Mouse (Mus musculus) heart, adult 2 months (tissue): ENCODE data around the gene Mpg. TPM values are rescaled to one million over a fixed set of nuclear protein-coding genes. Genes with fewer than 3 reads are reported as not detected.

Experiments
- DNase-seq, 2 experiments: peaks; one replicate each; pipeline ENCODE4 v3.0.0; 2021
- H3K27ac ChIP-seq: fragments of 200-600 bp; 2 replicates; pipeline ENCODE4 v1.8.1; 2022
- H3K27me3 ChIP-seq: fragments of 200-500 bp; 2 replicates; pipeline ENCODE4 v1.6.1; 2012; ENCODE audit warnings: mild to moderate bottlenecking, low read length, inconsistent platforms, mixed read lengths; ENCODE audit not compliant: control insufficient read depth, insufficient read depth
- H3K36me3 ChIP-seq: fragments of 200-500 bp; 2 replicates; pipeline ENCODE4 v1.6.1; 2012; ENCODE audit warnings: low read length, inconsistent platforms; ENCODE audit not compliant: control insufficient read depth, insufficient read depth
- H3K4me1 ChIP-seq: fragments of 200-500 bp; 2 replicates; pipeline ENCODE4 v1.6.1; 2011; ENCODE audit warnings: low read length; ENCODE audit not compliant: control insufficient read depth, insufficient read depth
- H3K4me3 ChIP-seq: fragments of 200-600 bp; 2 replicates; pipeline ENCODE4 v1.8.1; 2022
- H3K79me2 ChIP-seq: fragments of 200-500 bp; replicated peaks from 2 replicates; pipeline ENCODE4 v1.6.1; 2012; ENCODE audit warnings: mild to moderate bottlenecking, inconsistent platforms, low read length, moderate library complexity, mixed read lengths; ENCODE audit not compliant: control insufficient read depth, insufficient read depth
- H3K9ac ChIP-seq: fragments of 200-500 bp; 2 replicates; pipeline ENCODE4 v1.6.1; 2012; ENCODE audit warnings: low read depth, mild to moderate bottlenecking, control low read depth, inconsistent platforms, low read length, mixed read lengths
- CTCF ChIP-seq: fragments of 200-600 bp; IDR thresholded peaks from 2 replicates; pipeline ENCODE4 v1.8.1; 2022; ENCODE audit warnings: antibody characterized with exemption, mild to moderate bottlenecking, moderate library complexity
- EP300 ChIP-seq: fragments of 200-500 bp; IDR thresholded peaks from 2 replicates; pipeline ENCODE4 v1.6.1; 2011; ENCODE audit warnings: low read depth, low read length, control low read depth; ENCODE audit not compliant: insufficient read depth
- POLR2A ChIP-seq: fragments of 200-500 bp; IDR thresholded peaks from 2 replicates; pipeline ENCODE4 v1.6.1; 2011; ENCODE audit warnings: mild to moderate bottlenecking, low read depth, low read length, control low read depth; ENCODE audit not compliant: insufficient read depth
- WGBS: fragments of 180-500 bp; shearing (Covaris S2); methylation state at CpG from one replicate; pipeline ENCODE4 v1.1.7; 2018; 5-methylcytosine and 5-hydroxymethylcytosine counted together
- intact Hi-C: fragments of 180-260 bp; cut with DNase I; formaldehyde crosslinking; loops from one replicate; pipeline ENCODE4 v1.15.1; 2025
- polyA plus RNA-seq: library from polyadenylated mRNA; depleted of rRNA; stranded (reverse); fragments of >200 nt; gene quantifications from 2 replicates; pipeline ENCODE4 v1.2.3, GENCODE M21; 2012
- total RNA-seq, 2 experiments: library from RNA; stranded (reverse); gene quantifications; 2 replicates each; pipeline ENCODE4 v1.2.3; 2021

Mpg gene
- total and polyA plus RNA-seq, 3 experiments, result 5.1 to 6.2 (median 5.2) TPM

GRCm38 (mm10) chr11:32210623-32211022, 15.7 kb upstream of the Mpg start:
- Histone ChIP-seq H3K27me3 (no peaks in the 10 kb centered on the region), H3K9ac (no peak overlapping the region), H3K36me3 (no peaks in the 10 kb centered on the region), H3K79me2 (no peaks in the 10 kb centered on the region), H3K4me3 (no peak overlapping the region), H3K4me1 (no peaks in the 10 kb centered on the region), H3K27ac (no peak overlapping the region)
- TF ChIP-seq POLR2A (no peak), EP300 (no peak), CTCF (no peak)
- intact Hi-C loops, result loop anchor here (10.0 kb wide), 1 partner anchor 114 kb away; no protein-coding TSS in a partner anchor
- WGBS, result 91% methylated on average over 9 of the region's 9 CpGs
- DNase-seq, result no peak

- no peak overlapping the region for H3K4me3 ChIP-seq
- 91% methylated on average over 18 of the region's 18 CpGs for whole genome bisulfite sequencing
- no peaks in the 10 kb centered on the region for H3K36me3 ChIP-seq
- H3K27ac ChIP-seq, result no peak overlapping the region
- intact Hi-C loops, result loop anchor here (1.0 to 10.0 kb wide), 2 partner anchors 8 to 109 kb away; no protein-coding TSS in a partner anchor
- no peak for TF ChIP-seq POLR2A
- H3K9ac ChIP-seq, result no peak overlapping the region
- no peaks in the 10 kb centered on the region for H3K27me3 ChIP-seq
- H3K79me2 ChIP-seq, result no peaks in the 10 kb centered on the region; the same call in none of the 2 replicates
- H3K4me1 ChIP-seq, result peaks cover 3% of the 10 kb centered on the region
- no peak for DNase-seq
Observed at GRCm38 (mm10) chr11:32215372-32216162, 10.7 kb upstream of the Mpg start.

- Histone ChIP-seq H3K36me3 (no peaks in the 10 kb centered on the region), H3K9ac (no peak overlapping the region), H3K27me3 (no peaks in the 10 kb centered on the region), H3K27ac (no peak overlapping the region), H3K79me2 (no peaks in the 10 kb centered on the region; the same call in none of the 2 replicates), H3K4me1 (peaks cover 3% of the 10 kb centered on the region), H3K4me3 (no peak overlapping the region)
- intact Hi-C loops, result loop anchor here (1.0 to 10.0 kb wide), 3 partner anchors 10 to 108 kb away; no protein-coding TSS in a partner anchor
- 0 out of 2 replicates have a peak, but pooled peaks have one; percentile 66 for TF ChIP-seq EP300
- no peak for TF ChIP-seq POLR2A
- TF ChIP-seq CTCF, result peak; percentile 86
- WGBS, result 26% methylated on average over 8 of the region's 8 CpGs
- DNase-seq, result peak; percentile 63 to 73
Observed at GRCm38 (mm10) chr11:32216851-32217250, 9.5 kb upstream of the Mpg start.

GRCm38 (mm10) chr11:32218501-32219050, 7.7 kb upstream of the Mpg start:
- intact Hi-C loops, result loop anchor here (10.0 kb wide), 1 partner anchor 106 kb away; no protein-coding TSS in a partner anchor
- 49% methylated on average over 6 of the region's 6 CpGs for WGBS
- H3K27me3 ChIP-seq, result no peaks in the 10 kb centered on the region
- H3K4me1 ChIP-seq, result peaks cover 10% of the 10 kb centered on the region
- TF ChIP-seq POLR2A (no peak), EP300 (no peak), CTCF (no peak)
- DNase-seq, result no peak
- no peak overlapping the region for H3K9ac ChIP-seq
- H3K27ac ChIP-seq, result peak overlapping the region; percentile 20
- H3K79me2 ChIP-seq, result no peaks in the 10 kb centered on the region; the same call in none of the 2 replicates
- no peaks in the 10 kb centered on the region for H3K36me3 ChIP-seq
- H3K4me3 ChIP-seq, result no peak overlapping the region

- DNase-seq, result no peak
- Histone ChIP-seq H3K4me1 (peaks cover 14% of the 10 kb centered on the region), H3K36me3 (no peaks in the 10 kb centered on the region), H3K27ac (no peak overlapping the region; the same call in 1 of the 2 replicates), H3K79me2 (no peaks in the 10 kb centered on the region; the same call in none of the 2 replicates), H3K4me3 (no peak overlapping the region), H3K27me3 (no peaks in the 10 kb centered on the region), H3K9ac (no peak overlapping the region)
- no peak for TF ChIP-seq CTCF
- no peak for TF ChIP-seq POLR2A
- no peak for TF ChIP-seq EP300
- WGBS, result 71% methylated on average over 10 of the region's 10 CpGs
- intact Hi-C loops, result loop anchor here (10.0 kb wide), 1 partner anchor 106 kb away; no protein-coding TSS in a partner anchor
Observed at GRCm38 (mm10) chr11:32219287-32219686, 7.0 kb upstream of the Mpg start.
